Mouse (Mus musculus) limb, embryonic 12.5 days (tissue): ENCODE results near the gene Gm28778. TPM values are rescaled to one million over a fixed set of nuclear protein-coding genes. Genes with fewer than 3 reads are reported as not detected.
A peak's percentile ranks its signal among the peaks of the same experiment; 100 is the strongest.
"Not testable (repeated sequence)": the region's sequence is repeated elsewhere in the genome, so short reads cannot be mapped to it uniquely, and the experiment has no call there.

Experiments
- ATAC-seq: fragments of 200-750 bp; cut with Nextera tagmentation; 2 replicates; pipeline ENCODE4 v1.8.0; 2017; ENCODE audit warnings: low read depth, moderate TSS enrichment; ENCODE audit not compliant: insufficient number of reproducible peaks, insufficient read depth, low FRiP score, low TSS enrichment
- H3K27ac ChIP-seq: fragments of 300-500 bp; sonication (generic); 2 replicates; pipeline ENCODE4 v1.5.1; 2016; ENCODE audit warnings: mild to moderate bottlenecking, moderate library complexity
- H3K27me3 ChIP-seq: fragments of 300-500 bp; sonication (generic); 2 replicates; pipeline ENCODE4 v1.6.1; 2016; ENCODE audit warnings: mild to moderate bottlenecking, moderate library complexity
- H3K36me3 ChIP-seq: fragments of 300-500 bp; sonication (generic); 2 replicates; pipeline ENCODE4 v1.6.1; 2016; ENCODE audit warnings: mild to moderate bottlenecking, moderate library complexity
- H3K4me1 ChIP-seq: fragments of 300-500 bp; sonication (generic); replicated peaks from 2 replicates; pipeline ENCODE4 v1.6.1; 2016
- H3K4me2 ChIP-seq: fragments of 300-500 bp; sonication (generic); 2 replicates; pipeline ENCODE4 v1.6.1; 2016; ENCODE audit warnings: mild to moderate bottlenecking, moderate library complexity
- H3K4me3 ChIP-seq: fragments of 300-500 bp; sonication (generic); replicated peaks from 2 replicates; pipeline ENCODE4 v1.5.1; 2016; ENCODE audit warnings: mild to moderate bottlenecking
- H3K9ac ChIP-seq: fragments of 300-500 bp; sonication (generic); replicated peaks from 2 replicates; pipeline ENCODE4 v1.6.1; 2016; ENCODE audit warnings: mild to moderate bottlenecking, moderate library complexity
- H3K9me3 ChIP-seq: fragments of 300-500 bp; sonication (generic); 2 replicates; pipeline ENCODE4 v1.6.1; 2016; ENCODE audit warnings: mild to moderate bottlenecking, moderate library complexity
- WGBS: fragments of 180-500 bp; shearing (Covaris S2); methylation state at CpG from one replicate; pipeline ENCODE4 v1.1.7; 2016; 5-methylcytosine and 5-hydroxymethylcytosine counted together
- polyA plus RNA-seq: library from polyadenylated mRNA; unstranded; fragments of >200 nt; fragmentation: Nextera tagmentation; extraction: Ambion mirVana; gene quantifications from 2 replicates; pipeline ENCODE4 v1.2.1, GENCODE M21; 2016

Gene Gm28778
- polyA plus RNA-seq, 1 experiment from 2014 or later = not detected

DNA sequence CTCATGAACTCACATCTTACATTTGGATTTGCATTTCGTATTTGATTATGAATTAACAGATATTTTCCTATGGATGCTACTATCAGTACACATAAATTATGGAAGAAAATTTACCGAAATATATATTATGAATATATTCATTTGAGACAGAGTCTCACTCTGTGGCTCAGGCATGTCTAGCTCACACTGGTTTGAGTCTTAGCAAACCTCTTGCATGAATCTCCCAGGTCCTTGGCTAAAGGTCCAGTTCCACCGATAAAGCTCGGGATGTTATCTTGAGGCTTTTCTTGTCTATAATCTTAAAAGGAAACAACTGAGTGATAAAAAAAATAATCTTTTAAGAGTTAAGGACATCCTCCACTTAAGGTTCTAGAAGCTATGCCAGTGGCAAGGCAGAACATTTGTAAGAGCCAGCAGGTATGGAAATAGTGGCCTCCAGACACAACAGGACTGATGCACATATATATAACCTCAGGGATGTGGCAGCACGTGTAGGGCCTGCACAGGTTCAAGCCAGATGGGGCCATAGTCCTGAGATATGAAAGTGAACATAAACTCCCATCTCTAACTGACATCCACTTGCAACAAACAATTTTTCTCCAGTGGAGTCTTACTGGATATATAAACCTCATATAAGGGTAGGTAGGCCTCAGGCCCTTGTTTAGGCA is 28.1 kb downstream of the Gm28778 start:
- H3K9me3 ChIP-seq = no peaks in the 10 kb centered on the region
- no peaks in the 10 kb centered on the region for H3K4me1 ChIP-seq
- H3K4me2 ChIP-seq = no peak overlapping the region
- H3K4me3 ChIP-seq = no peak overlapping the region
- H3K27ac ChIP-seq = no peak overlapping the region
- H3K27me3 ChIP-seq = no peaks in the 10 kb centered on the region
- ATAC-seq = no peak
- peaks cover 14% of the 10 kb centered on the region for H3K36me3 ChIP-seq
- 97% methylated on average over 5 of the region's 5 CpGs for WGBS
- no peak overlapping the region for H3K9ac ChIP-seq

- H3K4me1 ChIP-seq, ATAC-seq, H3K27me3 ChIP-seq, H3K4me2 ChIP-seq, H3K27ac ChIP-seq, H3K36me3 ChIP-seq, H3K9me3 ChIP-seq, H3K4me3 ChIP-seq, H3K9ac ChIP-seq: not testable (repeated sequence)
- WGBS = 90% methylated on average over 5 of the region's 5 CpGs
These were observed 36.6 kb downstream of the Gm28778 start for GRCm38 (mm10) chr1:53333527-53333926.

DNA sequence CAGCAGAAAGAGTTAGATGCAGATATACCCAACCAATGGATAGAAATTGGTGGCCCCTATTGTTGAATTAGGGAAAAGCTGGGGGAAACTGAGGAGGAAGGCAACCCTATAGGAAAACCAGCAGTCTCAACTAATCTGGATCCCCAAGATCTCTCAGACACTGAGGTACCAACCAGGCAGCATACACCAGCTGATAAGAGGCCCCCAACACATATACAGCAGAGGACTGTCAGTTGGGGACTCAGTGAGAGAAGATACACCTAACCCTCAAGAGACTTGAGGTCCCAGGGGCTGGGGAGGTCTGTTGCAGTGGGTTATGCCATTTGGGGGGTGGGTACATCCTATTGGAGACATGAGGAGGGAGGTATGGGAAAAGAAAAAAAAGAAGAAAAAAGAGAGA is 38.6 kb downstream of the Gm28778 start:
- no peak overlapping the region for H3K9ac ChIP-seq
- peaks cover 3% of the 10 kb centered on the region for H3K36me3 ChIP-seq
- H3K27me3 ChIP-seq = no peaks in the 10 kb centered on the region
- H3K4me1 ChIP-seq = no peaks in the 10 kb centered on the region
- no peak overlapping the region for H3K4me3 ChIP-seq
- no peak for ATAC-seq
- no peak overlapping the region for H3K4me2 ChIP-seq
- no peak overlapping the region for H3K27ac ChIP-seq
- H3K9me3 ChIP-seq = no peaks in the 10 kb centered on the region

DNA sequence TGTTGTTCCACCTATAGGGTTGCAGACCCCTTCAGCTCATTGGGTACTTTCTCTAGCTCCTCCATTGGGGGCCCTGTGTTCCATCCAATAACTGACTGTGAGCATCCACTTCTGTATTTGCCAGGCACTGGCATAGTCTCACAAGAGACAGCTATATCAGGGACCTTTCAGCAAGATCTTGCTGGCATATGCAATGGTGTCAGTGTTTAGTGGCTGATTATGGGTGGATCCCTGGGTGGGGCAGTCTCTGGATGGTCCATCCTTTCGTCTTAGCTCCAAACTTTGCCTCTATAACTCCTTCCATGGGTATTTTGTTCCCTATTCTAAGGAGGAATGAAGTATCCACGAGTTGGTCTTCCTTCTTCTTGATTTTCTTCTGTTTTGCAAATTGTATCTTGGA is 40.5 kb downstream of the Gm28778 start:
- not testable (repeated sequence) for H3K4me1 ChIP-seq, ATAC-seq, H3K27ac ChIP-seq, H3K9me3 ChIP-seq, H3K9ac ChIP-seq, H3K4me3 ChIP-seq, H3K27me3 ChIP-seq, H3K4me2 ChIP-seq
- peaks cover 22% of the 10 kb centered on the region for H3K36me3 ChIP-seq
- 83% methylated on average over 2 of the region's 2 CpGs for WGBS

- peaks cover 51% of the 10 kb centered on the region for H3K36me3 ChIP-seq
- H3K9ac ChIP-seq = no peak overlapping the region
- ATAC-seq = no peak
- no peak overlapping the region for H3K4me3 ChIP-seq
- no peak overlapping the region for H3K4me2 ChIP-seq
- H3K27me3 ChIP-seq = no peaks in the 10 kb centered on the region
- over 99% methylated on average over 2 of the region's 2 CpGs for WGBS
- no peaks in the 10 kb centered on the region for H3K4me1 ChIP-seq
- peaks cover 10% of the 10 kb centered on the region; the same call in 1 of the 2 replicates for H3K9me3 ChIP-seq
- H3K27ac ChIP-seq = no peak overlapping the region
These were observed 44.2 kb downstream of the Gm28778 start for GRCm38 (mm10) chr1:53341071-53341470.

DNA sequence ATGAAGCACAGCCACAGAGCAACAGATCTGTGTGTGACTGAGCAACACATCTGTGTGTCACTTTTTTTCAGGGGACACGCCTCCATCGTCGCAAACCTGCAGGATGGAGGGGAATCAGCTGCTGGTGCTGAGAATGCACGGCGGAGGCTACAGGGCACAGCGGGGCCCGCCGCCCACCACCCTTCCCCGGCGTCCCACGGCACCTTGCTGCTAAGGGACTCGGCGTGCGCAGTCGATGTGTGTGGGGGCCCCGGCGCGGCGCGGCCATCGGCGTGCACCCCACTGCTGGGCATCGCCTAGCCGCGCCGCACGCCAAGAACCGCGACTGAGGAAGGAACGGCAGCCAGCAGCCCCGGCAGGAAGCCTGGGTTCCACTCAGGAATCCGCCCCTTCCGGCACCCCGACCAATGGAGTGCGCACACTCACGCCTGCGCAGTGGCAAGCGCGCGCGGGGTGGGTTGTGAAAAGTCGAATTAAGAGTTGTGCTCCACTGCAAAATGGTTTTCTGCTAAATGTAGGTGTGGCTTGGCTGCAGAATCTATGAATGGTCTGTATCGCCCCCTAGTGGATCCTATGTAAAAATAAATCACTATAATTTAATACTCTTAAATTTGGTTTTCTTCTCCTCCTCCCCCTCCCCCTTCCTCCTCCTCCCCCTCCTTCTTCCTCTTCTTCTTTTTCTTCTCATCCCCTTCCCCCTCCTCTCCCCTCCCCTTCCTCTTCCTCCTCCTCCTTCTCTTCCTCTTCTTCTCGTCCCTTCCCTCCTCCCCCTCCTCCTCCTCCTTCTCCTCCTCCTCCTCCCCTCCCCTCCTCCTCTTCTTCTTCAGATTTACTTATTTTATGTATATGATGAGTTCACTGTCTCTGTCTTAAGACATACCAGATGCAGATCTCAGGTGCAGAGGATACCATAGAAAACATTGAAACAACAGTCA is 55.7 kb downstream of the Gm28778 start, which contains the start of the genes Asdurf, Gm28551 and Asnsd1:
Asdurf (minus strand) TSS at position 293 of the 935 bp plus-strand sequence.
Gm28551 (minus strand) TSS at position 341 of the 935 bp plus-strand sequence.
Asnsd1 (minus strand) TSS at position 426 of the 935 bp plus-strand sequence.
- H3K36me3 ChIP-seq = peaks cover 26% of the 10 kb centered on the region
- H3K4me2 ChIP-seq = peak within 1 kb of the TSS; percentile 57
- H3K9ac ChIP-seq = peak within 1 kb of the TSS; percentile 91
- peak within 1 kb of the TSS; percentile 86 for H3K4me3 ChIP-seq
- ATAC-seq = peak; percentile 98
- H3K4me1 ChIP-seq = peaks cover 7% of the 10 kb centered on the region
- H3K27ac ChIP-seq = peak within 1 kb of the TSS; percentile 90
- WGBS = under 1% methylated on average over 44 of the region's 44 CpGs
- no peaks in the 10 kb centered on the region for H3K9me3 ChIP-seq
- H3K27me3 ChIP-seq = no peaks in the 10 kb centered on the region

DNA sequence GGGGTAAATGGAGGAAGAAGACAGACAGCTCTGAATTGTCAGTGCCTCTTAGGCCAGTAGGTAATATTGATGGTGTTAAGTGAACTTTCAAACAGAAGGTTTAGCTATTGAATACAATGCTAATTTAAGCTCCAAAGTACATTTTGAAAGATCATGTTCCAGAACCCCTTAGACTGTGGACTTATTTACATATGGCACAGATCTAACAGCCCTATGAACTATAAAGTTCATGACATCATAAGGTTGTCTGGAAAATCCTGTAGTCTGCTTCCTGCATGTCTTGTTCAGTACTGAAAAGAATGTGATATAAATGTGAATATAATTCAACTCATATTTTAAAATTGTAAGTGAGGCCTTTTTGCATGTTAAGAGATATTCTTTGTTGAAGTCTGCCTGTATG is 62.1 kb downstream of the Gm28778 start:
- Histone ChIP-seq H3K36me3 (no peaks in the 10 kb centered on the region), H3K4me2 (no peak overlapping the region), H3K4me3 (no peak overlapping the region), H3K27me3 (no peaks in the 10 kb centered on the region), H3K27ac (no peak overlapping the region), H3K9ac (no peak overlapping the region), H3K9me3 (no peaks in the 10 kb centered on the region), H3K4me1 (no peaks in the 10 kb centered on the region)
- ATAC-seq = no peak

Other genes starting within 250 kb of the Gm28778 start
- 6.7 and 7.0 TPM in 2 replicates for gene Mstn, start 235.5 kb upstream of the Gm28778 start, polyA plus RNA-seq
- not detected in 2 replicates for gene 1700019A02Rik, start 109.5 kb upstream of the Gm28778 start, polyA plus RNA-seq
- 29.9 and 31.1 TPM in 2 replicates for gene Pms1, start 93 bp upstream of the Gm28778 start, polyA plus RNA-seq
- 48.4 and 53.0 TPM in 2 replicates for gene Ormdl1, start within 50 bp of the Gm28778 start, polyA plus RNA-seq
- gene Osgepl1, start 16.5 kb downstream of the Gm28778 start, polyA plus RNA-seq = 19.6 and 20.0 TPM in 2 replicates
- gene Asdurf, start 55.5 kb downstream of the Gm28778 start, polyA plus RNA-seq = 3.8 and 10.0 TPM in 2 replicates
- 0.87 and 1.1 TPM in 2 replicates for gene Gm28551, start 55.6 kb downstream of the Gm28778 start, polyA plus RNA-seq
- gene Asnsd1, start 55.6 kb downstream of the Gm28778 start, polyA plus RNA-seq = 89.7 and 91.9 TPM in 2 replicates